Mouse (Mus musculus) MEL (cell line): ENCODE data around the gene Birc6. TPM values are rescaled to one million over a fixed set of nuclear protein-coding genes. Genes with fewer than 3 reads are reported as not detected.
A peak's percentile ranks its signal among the peaks of the same experiment; 100 is the strongest.

Source experiments
- DNase-seq: peaks from one replicate; pipeline ENCODE4 v3.0.0; 2011; ENCODE audit warnings: low read depth, low spot score
- H3K27ac ChIP-seq: 2 replicates; pipeline ENCODE4 v1.5.1; 2012; ENCODE audit warnings: low read depth, mild to moderate bottlenecking, control low read depth, low read length, moderate library complexity; ENCODE audit not compliant: control insufficient read depth
- H3K27me3 ChIP-seq, 2 experiments: fragments of 150-350 bp in 1 of 2; sonication (generic) in 1 of 2; 2 replicates each; pipeline ENCODE4 v1.6.1; 2012; ENCODE audit warnings: low read length in 2 of 2, mild to moderate bottlenecking in 2 of 2, improper control_type of control experiment in 1 of 2, moderate library complexity in 1 of 2; ENCODE audit not compliant: insufficient read depth in 2 of 2, control insufficient read depth in 1 of 2
- H3K36me3 ChIP-seq, 2 experiments: 2 replicates each; pipeline ENCODE4 v1.6.1; 2012 to 2014; ENCODE audit warnings: low read length in 2 of 2, improper control_type of control experiment in 1 of 2, inconsistent platforms in 1 of 2, mild to moderate bottlenecking in 1 of 2; ENCODE audit not compliant: insufficient read depth in 2 of 2, control insufficient read depth in 1 of 2
- H3K4me1 ChIP-seq, 2 experiments: fragments of 150-350 bp in 1 of 2; sonication (generic) in 1 of 2; 2 replicates each; pipeline ENCODE4 v1.6.1; 2012; ENCODE audit warnings: low read length in 2 of 2, improper control_type of control experiment in 1 of 2, mild to moderate bottlenecking in 1 of 2; ENCODE audit not compliant: insufficient read depth in 2 of 2, control insufficient read depth in 1 of 2
- H3K4me3 ChIP-seq, 2 experiments: fragments of 150-350 bp in 1 of 2; sonication (generic) in 1 of 2; 2 replicates each; pipeline ENCODE4 v1.5.1; 2012; ENCODE audit warnings: low read depth in 2 of 2, low read length in 2 of 2, mild to moderate bottlenecking in 2 of 2, moderate library complexity in 2 of 2, control low read depth in 1 of 2, improper control_type of control experiment in 1 of 2; ENCODE audit not compliant: control insufficient read depth in 1 of 2, insufficient read depth in 1 of 2
- H3K79me2 ChIP-seq: 2 replicates; pipeline ENCODE4 v1.6.1; 2012; ENCODE audit warnings: mild to moderate bottlenecking, low read length, moderate library complexity; ENCODE audit not compliant: control insufficient read depth, poor library complexity, insufficient read depth
- H3K9ac ChIP-seq: 2 replicates; pipeline ENCODE4 v1.6.1; 2012; ENCODE audit warnings: low read depth, mild to moderate bottlenecking, control low read depth, low read length, moderate library complexity; ENCODE audit not compliant: control insufficient read depth, poor library complexity, severe bottlenecking
- H3K9me3 ChIP-seq: fragments of 150-350 bp; sonication (generic); replicated peaks from 2 replicates; pipeline ENCODE4 v1.6.1; 2012; ENCODE audit warnings: mild to moderate bottlenecking, low read length, improper control_type of control experiment, moderate library complexity; ENCODE audit not compliant: insufficient read depth
- BHLHE40 ChIP-seq: IDR thresholded peaks from 2 replicates; pipeline ENCODE4 v1.6.1; 2012; ENCODE audit warnings: low read depth, mild to moderate bottlenecking, inconsistent platforms, low read length, improper control_type of control experiment, borderline replicate concordance
- CHD1 ChIP-seq: IDR thresholded peaks from 2 replicates; pipeline ENCODE4 v1.6.1; 2012; ENCODE audit warnings: low read depth, mild to moderate bottlenecking, inconsistent platforms, low read length, improper control_type of control experiment
- ELF1 ChIP-seq: IDR thresholded peaks from 2 replicates; pipeline ENCODE4 v1.6.1; 2014; ENCODE audit warnings: low read depth, mild to moderate bottlenecking, inconsistent platforms, low read length, improper control_type of control experiment, moderate library complexity
- EP300 ChIP-seq, 2 experiments: IDR thresholded peaks; 2 replicates each; pipeline ENCODE4 v1.6.1; 2011; ENCODE audit warnings: improper control_type of control experiment in 2 of 2, low read length in 2 of 2, low read depth in 1 of 2, mild to moderate bottlenecking in 1 of 2
- GABPA ChIP-seq: IDR thresholded peaks from 2 replicates; pipeline ENCODE4 v1.6.1; 2012; ENCODE audit warnings: low read depth, mild to moderate bottlenecking, inconsistent platforms, low read length, improper control_type of control experiment, moderate library complexity
- JUND ChIP-seq: IDR thresholded peaks from 2 replicates; pipeline ENCODE4 v1.6.1; 2011; ENCODE audit warnings: low read depth, mild to moderate bottlenecking, improper control_type of control experiment, low read length
- KAT2A ChIP-seq: conservative IDR thresholded peaks from 2 replicates; pipeline ENCODE4 v1.6.1; 2012; ENCODE audit warnings: low read depth, low read length, improper control_type of control experiment, inconsistent platforms
- MAFK ChIP-seq: IDR thresholded peaks from 2 replicates; pipeline ENCODE4 v1.6.1; 2011; ENCODE audit warnings: low read depth, mild to moderate bottlenecking, low read length, improper control_type of control experiment, borderline replicate concordance
- MAX ChIP-seq: IDR thresholded peaks from 2 replicates; pipeline ENCODE4 v1.6.1; 2011; ENCODE audit warnings: low read length, improper control_type of control experiment
- MAZ ChIP-seq: IDR thresholded peaks from 2 replicates; pipeline ENCODE4 v1.6.1; 2012; ENCODE audit warnings: low read depth, mild to moderate bottlenecking, inconsistent platforms, low read length, improper control_type of control experiment
- MEF2A ChIP-seq: IDR thresholded peaks from 2 replicates; pipeline ENCODE4 v1.6.1; 2014; ENCODE audit warnings: low read depth, mild to moderate bottlenecking, inconsistent platforms, low read length, improper control_type of control experiment; ENCODE audit not compliant: poor library complexity, insufficient replicate concordance, severe bottlenecking; ENCODE audit errors: extremely low read depth
- MYB ChIP-seq: IDR thresholded peaks from 2 replicates; pipeline ENCODE4 v1.6.1; 2011; ENCODE audit warnings: mild to moderate bottlenecking, low read depth, low read length, improper control_type of control experiment
- MYC ChIP-seq: IDR thresholded peaks from 2 replicates; pipeline ENCODE4 v1.6.1; 2011; ENCODE audit warnings: low read depth, mild to moderate bottlenecking, low read length, improper control_type of control experiment, moderate library complexity
- NRF1 ChIP-seq: IDR thresholded peaks from 2 replicates; pipeline ENCODE4 v1.6.1; 2014; ENCODE audit warnings: low read depth, mild to moderate bottlenecking, inconsistent platforms, low read length, improper control_type of control experiment, moderate library complexity; ENCODE audit not compliant: poor library complexity, insufficient read depth, severe bottlenecking
- SMC3 ChIP-seq: IDR thresholded peaks from 2 replicates; pipeline ENCODE4 v1.6.1; 2011; ENCODE audit warnings: low read depth, low read length, improper control_type of control experiment
- TAL1 ChIP-seq: IDR thresholded peaks from 2 replicates; pipeline ENCODE4 v1.6.1; 2012; ENCODE audit warnings: mild to moderate bottlenecking, inconsistent platforms, low read length, moderate library complexity, mixed read lengths
- TCF12 ChIP-seq: IDR thresholded peaks from 2 replicates; pipeline ENCODE4 v1.6.1; 2014; ENCODE audit warnings: low read depth, mild to moderate bottlenecking, inconsistent platforms, low read length, improper control_type of control experiment, moderate library complexity
- UBTF ChIP-seq: IDR thresholded peaks from 2 replicates; pipeline ENCODE4 v1.6.1; 2012; ENCODE audit warnings: low read depth, mild to moderate bottlenecking, inconsistent platforms, low read length, improper control_type of control experiment, moderate library complexity, borderline replicate concordance; ENCODE audit not compliant: insufficient read depth
- USF2 ChIP-seq, 2 experiments: IDR thresholded peaks; 2 replicates each; pipeline ENCODE4 v1.6.1; 2011 to 2012; ENCODE audit warnings: improper control_type of control experiment in 2 of 2, low read length in 2 of 2, borderline replicate concordance in 1 of 2, inconsistent platforms in 1 of 2, low read depth in 1 of 2, mild to moderate bottlenecking in 1 of 2; ENCODE audit not compliant: insufficient read depth in 1 of 2
- ZMIZ1 ChIP-seq: IDR thresholded peaks from 2 replicates; pipeline ENCODE4 v1.6.1; 2012; ENCODE audit warnings: low read depth, mild to moderate bottlenecking, inconsistent platforms, low read length, improper control_type of control experiment, moderate library complexity
- ZNF384 ChIP-seq: IDR thresholded peaks from 2 replicates; pipeline ENCODE4 v1.6.1; 2012; ENCODE audit warnings: low read depth, mild to moderate bottlenecking, inconsistent platforms, low read length, improper control_type of control experiment
- polyA plus RNA-seq, 2 experiments: library from polyadenylated mRNA; stranded (reverse) in 1 of 2; unstranded in 1 of 2; fragments of >175 nt in 1 of 2; fragments of >200 nt in 1 of 2; gene quantifications; 2 replicates each; pipeline versions ENCODE4 v1.2.1 to v1.2.4; 2012; ENCODE audit warnings: low replicate concordance in 2 of 2, low read depth in 1 of 2; ENCODE audit not compliant: insufficient read length in 2 of 2, insufficient read depth in 1 of 2, missing spikeins in 1 of 2
- total RNA-seq: library from RNA; depleted of rRNA; stranded (reverse); fragments of 300-350 nt; gene quantifications from 2 replicates; pipeline ENCODE4 v1.2.3, GENCODE M21; 2012

Birc6 gene
- total and polyA plus RNA-seq, 3 experiments, result 58.7 to 475 (median 67.3) TPM

DNA sequence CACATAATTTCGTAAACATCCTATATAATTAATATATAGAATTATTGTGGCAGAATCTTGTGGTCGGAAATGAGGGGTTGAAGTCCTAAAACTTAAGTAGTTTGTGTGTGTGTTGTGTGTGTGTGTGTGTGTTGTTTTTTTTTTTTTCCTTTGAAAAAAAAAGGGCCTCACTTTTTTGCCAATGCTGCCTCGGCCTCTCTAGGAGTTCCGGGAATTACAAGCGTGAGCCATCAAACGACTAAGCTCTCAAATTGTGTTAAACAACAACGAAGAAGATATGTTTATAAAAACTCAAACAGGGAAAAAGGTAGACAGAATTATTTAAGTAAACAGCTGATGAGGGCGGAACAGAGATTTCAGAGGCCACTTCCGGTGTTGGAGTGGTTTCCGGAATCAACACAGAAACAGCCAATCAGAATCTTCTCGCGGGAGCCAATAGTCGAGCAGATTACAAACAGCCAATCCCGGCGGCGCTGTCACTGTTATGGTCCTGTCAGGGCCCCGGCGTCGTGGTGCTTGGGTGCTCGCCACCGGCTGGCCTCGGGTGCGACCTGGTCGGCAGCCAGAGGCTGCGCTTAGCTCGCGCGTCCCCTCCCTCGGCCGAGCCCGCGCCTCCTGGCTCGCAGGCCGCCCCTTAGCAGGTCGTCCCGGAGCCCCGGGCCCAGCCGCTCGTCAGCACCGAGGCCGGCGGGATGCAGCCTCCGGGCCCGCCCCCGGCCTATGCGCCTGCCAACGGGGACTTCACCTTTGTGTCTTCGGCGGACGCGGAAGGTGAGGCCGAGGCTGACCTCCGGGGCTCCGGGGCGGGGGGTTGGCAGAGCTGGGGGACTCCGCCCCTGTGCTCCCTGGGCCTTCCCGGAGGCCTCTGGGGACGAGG is 38.8 kb upstream of the Birc6 start, which contains the start of gene Yipf4 (continued):
- TF ChIP-seq UBTF, result 0 out of 2 replicates have a peak, but pooled peaks have one; percentile 64
- TF ChIP-seq MAZ, result no peak
- peak; percentile 40; the same call in 1 of the 2 replicates for TF ChIP-seq MYC
- TF ChIP-seq ELF1, result peak; percentile 98
- no peak for TF ChIP-seq TAL1
- TF ChIP-seq CHD1, result no peak
- peak; percentile 73 for TF ChIP-seq KAT2A
- TF ChIP-seq MEF2A, result no peak
- no peak for TF ChIP-seq SMC3
- TF ChIP-seq JUND, result peak; percentile 72; the same call in 1 of the 2 replicates
- TF ChIP-seq NRF1, result 0 out of 2 replicates have a peak, but pooled peaks have one; percentile 15
- no peak for TF ChIP-seq MYB
- no peak for TF ChIP-seq BHLHE40
- peak; percentile 41; the same call in 1 of the 2 replicates for TF ChIP-seq GABPA
- peak; percentile 91 for TF ChIP-seq ZNF384
- TF ChIP-seq MAX, result peak; percentile 81
- no peak for TF ChIP-seq USF2 (IDR thresholded peaks at IDR 0.05; ENCODE audit: borderline replicate concordance in 1 of 2, insufficient read depth in 1 of 2, low read depth in 1 of 2, low read length in 2 of 2)
- no peak for TF ChIP-seq EP300 (IDR thresholded peaks at IDR 0.05; ENCODE audit: low read depth in 1 of 2, low read length in 2 of 2)
- no peak for TF ChIP-seq MAFK
- TF ChIP-seq, all 39 proteins: peak for 21

DNA sequence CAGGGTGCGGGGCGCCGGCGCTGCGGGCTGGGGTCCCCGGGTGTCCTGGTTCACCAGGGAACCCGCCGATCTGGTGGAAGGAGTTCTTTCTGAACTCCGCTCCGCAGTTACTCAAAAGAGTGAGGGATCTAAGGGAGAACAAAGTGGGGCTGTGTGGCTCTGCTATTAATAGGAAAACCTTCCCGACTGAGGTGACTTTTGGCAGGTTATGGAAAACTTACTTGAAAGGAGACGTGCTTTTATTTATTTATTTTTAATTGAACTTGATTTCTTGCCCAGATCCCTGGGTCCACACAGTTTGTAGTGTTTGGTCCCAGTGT is 38.2 kb upstream of the Birc6 start:
- Histone ChIP-seq H3K79me2 (peaks cover 6% of the 10 kb centered on the region), H3K9ac (peak overlapping the region; percentile 94), H3K27me3 (peaks cover 0 to 3% of the 10 kb centered on the region in 2 experiments; a peak in 1 of 4 replicates), H3K4me1 (no peaks in the 10 kb centered on the region; a peak in 2 of 4 replicates), H3K4me3 (peak overlapping the region; percentile 97 to 99), H3K27ac (peak overlapping the region; percentile 7; the same call in 1 of the 2 replicates), H3K9me3 (no peaks in the 10 kb centered on the region), H3K36me3 (peaks cover 2 to 15% of the 10 kb centered on the region in 2 experiments; a peak in 3 of 4 replicates)
- DNase-seq, result no peak
- TF ChIP-seq ZMIZ1 (0 out of 2 replicates have a peak, but pooled peaks have one; percentile 5), TCF12 (no peak)
